Mouse (Mus musculus) yolk sac, embryonic 10.5 days (tissue): ENCODE data around the gene Ifih1.
A peak's percentile ranks its signal among the peaks of the same experiment; 100 is the strongest.

Source experiments
- DNase-seq: peaks from one replicate; pipeline ENCODE4 v3.0.0-alpha.2; 2017; ENCODE audit warnings: low spot score

Gene Ifih1

DNA sequence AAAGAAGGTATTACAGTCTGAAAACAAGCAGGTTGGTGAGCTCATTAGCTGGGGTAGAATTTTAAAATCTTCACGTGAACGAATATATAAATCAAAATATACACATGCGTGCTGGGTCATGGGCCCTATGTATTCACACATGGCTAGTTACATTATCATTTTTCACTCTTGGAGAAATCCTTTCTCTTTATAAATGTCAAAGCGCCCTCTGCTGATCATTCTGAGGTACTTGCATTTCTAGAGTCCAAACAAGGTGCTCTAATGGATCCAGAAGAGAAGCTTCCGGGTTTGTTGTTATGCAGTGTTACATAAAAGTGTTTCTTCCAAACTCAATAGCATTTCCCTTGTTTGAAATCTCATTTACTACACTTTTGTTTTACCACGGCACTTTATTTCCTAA, 15.6 kb downstream of the Ifih1 start:
- no peak for DNase-seq

DNA sequence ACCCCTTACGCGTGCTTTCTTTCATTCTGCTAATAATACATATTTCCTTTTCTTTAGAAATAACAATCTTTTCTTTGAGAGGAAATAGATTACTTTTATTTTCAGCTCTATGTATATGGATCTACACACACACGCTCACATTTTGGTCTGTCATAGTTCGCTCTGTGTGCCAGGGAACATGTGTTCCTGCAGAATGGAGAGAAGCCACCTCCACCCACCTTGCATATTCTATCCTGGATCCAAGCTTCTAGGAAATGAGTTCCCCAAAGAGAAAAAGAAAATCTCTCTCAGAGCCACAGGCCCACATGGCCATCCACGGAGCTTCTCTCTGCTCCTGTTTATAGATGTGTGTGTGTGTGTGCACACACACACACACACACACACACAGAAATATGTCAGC, 17.7 kb downstream of the Ifih1 start:
- no peak for DNase-seq

GRCm38 (mm10) chr2:62627728-62628127, 18.3 kb downstream of the Ifih1 start:
- DNase-seq: no peak

GRCm38 (mm10) chr2:62623024-62623441, 23.0 kb downstream of the Ifih1 start:
- DNase-seq: no peak

- DNase-seq: no peak
Measured at GRCm38 (mm10) chr2:62619679-62620078, 26.4 kb downstream of the Ifih1 start.

GRCm38 (mm10) chr2:62618934-62619341, 27.1 kb downstream of the Ifih1 start:
- DNase-seq: peak; percentile 13

DNA sequence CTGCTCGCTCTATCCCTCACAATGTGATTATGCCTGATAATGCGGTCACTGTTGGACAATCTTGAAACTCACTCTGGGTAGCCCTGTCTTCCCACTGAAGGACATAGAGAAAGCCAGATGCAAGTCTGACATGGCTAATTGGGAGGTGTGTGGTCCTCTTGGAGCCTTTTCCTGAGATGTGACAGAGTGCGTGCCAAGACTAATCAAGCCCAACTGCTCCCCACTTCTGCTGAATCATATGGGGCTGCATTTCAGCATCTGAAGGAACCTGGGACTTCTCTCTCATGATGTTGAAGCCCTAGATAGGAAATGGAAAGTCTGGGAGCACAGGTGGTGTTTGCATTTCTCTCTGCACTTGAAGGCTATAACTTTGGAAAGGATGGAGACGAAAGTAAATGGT, 32.9 kb downstream of the Ifih1 start:
- DNase-seq: no peak

- no peak for DNase-seq
Measured at GRCm38 (mm10) chr2:62606205-62606604, 39.9 kb downstream of the Ifih1 start.

DNA sequence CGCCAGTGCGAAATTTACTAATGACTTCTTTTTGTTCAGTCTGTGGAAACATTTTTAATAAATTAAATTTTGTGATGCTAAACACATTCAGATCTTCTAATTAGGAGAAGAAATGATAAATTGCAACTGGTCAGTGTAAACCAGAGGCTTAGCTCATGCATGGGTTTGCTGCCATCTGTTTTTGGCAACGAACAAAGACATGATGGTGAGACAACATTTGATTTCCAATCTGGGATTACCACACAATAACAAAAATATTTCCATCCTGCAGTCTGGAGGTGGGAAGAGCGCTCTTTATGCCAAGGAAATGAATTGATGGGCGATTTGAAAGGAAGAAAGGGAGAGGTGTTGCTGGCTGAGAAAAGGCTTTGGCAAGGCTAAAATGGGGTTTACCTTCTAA, 42.5 kb downstream of the Ifih1 start:
- DNase-seq: no peak

DNA sequence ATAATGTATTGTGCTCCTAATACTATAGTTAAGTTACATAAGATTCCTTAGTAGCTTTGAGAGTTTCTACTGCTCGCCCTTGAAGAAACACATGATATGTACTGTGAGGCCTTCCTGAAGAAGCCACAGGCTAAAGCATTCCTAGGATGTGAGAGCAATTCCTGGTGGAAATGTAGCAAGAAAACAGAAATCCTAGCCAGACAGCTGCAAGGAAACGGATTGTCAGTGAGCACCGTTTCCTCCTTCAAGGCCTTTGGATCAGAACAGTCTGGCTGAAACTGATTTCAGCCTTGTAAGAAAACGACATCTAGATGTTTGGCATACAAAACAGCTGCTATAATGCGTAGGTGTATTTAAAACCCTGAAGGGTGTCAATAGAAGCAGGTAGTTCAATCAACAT, 49.5 kb downstream of the Ifih1 start:
- DNase-seq: no peak

- DNase-seq: no peak
Measured at GRCm38 (mm10) chr2:62594491-62594890, 51.6 kb downstream of the Ifih1 start.

GRCm38 (mm10) chr2:62591555-62591954, 54.5 kb downstream of the Ifih1 start:
- DNase-seq: no peak

- no peak for DNase-seq
Measured at GRCm38 (mm10) chr2:62589333-62589732, 56.7 kb downstream of the Ifih1 start.

DNA sequence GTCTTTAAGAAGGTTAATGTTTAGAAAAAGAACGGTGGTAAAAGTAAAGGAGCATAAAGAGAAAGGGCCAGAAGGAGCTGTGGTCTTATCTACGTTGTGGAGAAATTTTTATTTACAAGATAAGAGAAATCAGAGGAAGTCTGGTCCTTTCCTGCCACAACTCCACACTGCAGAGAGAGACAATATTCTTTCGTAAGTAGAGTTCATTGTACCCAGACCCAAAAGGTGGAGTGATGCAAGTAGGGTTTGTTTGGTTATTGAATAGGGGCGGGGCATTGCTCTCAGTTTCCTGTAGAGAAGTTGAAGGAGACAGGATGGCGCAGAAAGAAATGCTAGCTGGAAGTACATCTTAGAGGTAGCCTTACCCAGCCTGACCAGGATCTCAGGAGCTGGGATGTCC, 60.3 kb downstream of the Ifih1 start:
- no peak for DNase-seq

GRCm38 (mm10) chr2:62574962-62575361, 71.1 kb downstream of the Ifih1 start:
- no peak for DNase-seq

- DNase-seq: no peak
Measured at GRCm38 (mm10) chr2:62574250-62574649, 71.8 kb downstream of the Ifih1 start.

GRCm38 (mm10) chr2:62573753-62574159, 72.3 kb downstream of the Ifih1 start, which contains the start of gene Fap:
Gene Fap, minus strand, starts transcription at chr2:62574075.
- no peak for DNase-seq

GRCm38 (mm10) chr2:62573099-62573752, 72.8 kb downstream of the Ifih1 start:
- no peak for DNase-seq

DNA sequence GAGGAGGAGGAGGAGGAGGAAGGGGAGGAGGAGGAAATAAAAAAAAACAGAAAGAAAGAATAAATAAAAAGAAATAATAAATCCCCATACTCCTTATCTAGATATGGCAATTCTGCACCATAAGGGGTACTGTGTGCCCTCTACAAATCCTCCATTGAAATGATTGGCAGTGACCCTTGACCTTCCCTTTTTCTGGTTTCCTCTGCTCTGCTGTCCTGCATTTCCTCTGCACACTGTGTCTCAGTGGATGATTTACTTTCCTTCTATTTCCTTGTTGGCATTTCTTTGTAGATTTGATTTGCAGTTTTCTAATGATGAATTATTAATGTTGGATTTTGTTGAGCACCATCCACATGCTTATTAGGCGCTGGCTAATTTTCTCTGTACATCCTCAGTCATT, 81.4 kb downstream of the Ifih1 start:
- DNase-seq: no peak

- no peak for DNase-seq
Measured at GRCm38 (mm10) chr2:62562661-62563485, 83.2 kb downstream of the Ifih1 start.

GRCm38 (mm10) chr2:62557417-62557816, 88.6 kb downstream of the Ifih1 start:
- DNase-seq: no peak

DNA sequence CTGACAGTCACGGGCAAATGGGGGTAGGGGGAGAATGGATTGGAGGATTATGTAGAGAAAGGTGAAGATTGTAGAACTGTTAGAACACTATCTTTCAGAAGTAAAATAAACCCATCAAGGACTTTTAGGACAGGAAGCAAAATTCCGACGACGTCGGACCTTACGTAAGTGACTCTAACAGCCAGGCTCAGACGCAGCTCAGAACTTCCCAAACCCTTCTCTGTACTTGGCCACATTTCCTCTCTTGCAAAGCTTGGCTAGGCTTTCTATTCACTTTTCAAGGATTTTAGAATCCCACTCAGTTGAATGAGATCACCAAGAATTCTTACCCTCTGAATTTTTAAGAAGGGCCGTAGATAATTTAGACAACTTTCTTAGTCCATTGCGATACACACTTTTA, 89.7 kb downstream of the Ifih1 start:
- no peak for DNase-seq

GRCm38 (mm10) chr2:62549659-62550058, 96.4 kb downstream of the Ifih1 start:
- no peak for DNase-seq

DNA sequence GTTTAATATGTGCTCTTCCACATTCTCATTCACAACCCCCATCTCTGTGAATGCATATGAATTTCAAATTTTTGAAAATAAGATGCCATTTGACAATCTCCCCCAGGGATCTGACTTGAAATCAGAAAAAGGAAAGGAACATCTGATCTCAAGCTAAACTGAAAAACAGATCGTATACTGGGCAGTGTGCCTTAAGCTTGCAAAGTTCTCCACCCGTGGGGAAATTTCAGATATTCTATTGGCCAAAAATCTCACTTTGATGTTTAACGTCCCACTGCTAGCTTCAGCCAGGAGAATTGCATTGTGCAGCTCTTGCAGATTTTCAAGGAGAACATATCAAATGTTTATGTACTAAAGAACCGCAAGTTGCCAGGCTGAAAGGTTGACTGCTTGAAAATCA, 96.9 kb downstream of the Ifih1 start:
- DNase-seq: no peak
